Mouse (Mus musculus): ENCODE results near the gene Tspan4. TPM values are rescaled to one million over a fixed set of nuclear protein-coding genes. Genes with fewer than 3 reads are reported as not detected.

The Tspan4 gene
- polyA plus RNA-seq, 1 experiment, result 15.5 TPM

- Histone ChIP-seq H3K27ac (ENCODE audit: control insufficient read depth, insufficient read depth, low read depth, low read length) (no peak overlapping the region), H3K27me3 (ENCODE audit: control insufficient read depth, insufficient read depth, low read length) (no peaks in the 10 kb centered on the region), H3K36me3 (ENCODE audit: control insufficient read depth, insufficient read depth, low read length) (peaks cover 1% of the 10 kb centered on the region; the same call in 1 of the 2 replicates), H3K4me3 (ENCODE audit: control insufficient read depth, low read depth, low read length) (no peak overlapping the region), H3K4me1 (ENCODE audit: control insufficient read depth, insufficient read depth, low read length) (peaks cover 30% of the 10 kb centered on the region)
- no peak for TF ChIP-seq CTCF (IDR thresholded peaks at IDR 0.05; ENCODE audit: control insufficient read depth, insufficient read depth, insufficient replicate concordance, low read depth, low read length)
- TF ChIP-seq POLR2A (IDR thresholded peaks at IDR 0.05; ENCODE audit: control insufficient read depth, low read depth, low read length), result no peak
These were observed 16.4 kb upstream of the Tspan4 start for GRCm38 (mm10) chr7:141458661-141459060.

- H3K4me1 ChIP-seq (ENCODE audit: control insufficient read depth, insufficient read depth, low read length), result peaks cover 36% of the 10 kb centered on the region
- TF ChIP-seq POLR2A (IDR thresholded peaks at IDR 0.05; ENCODE audit: control insufficient read depth, low read depth, low read length), result no peak
- no peak for TF ChIP-seq CTCF (IDR thresholded peaks at IDR 0.05; ENCODE audit: control insufficient read depth, insufficient read depth, insufficient replicate concordance, low read depth, low read length)
- H3K27me3 ChIP-seq (ENCODE audit: control insufficient read depth, insufficient read depth, low read length), result no peaks in the 10 kb centered on the region
- H3K27ac ChIP-seq (ENCODE audit: control insufficient read depth, insufficient read depth, low read depth, low read length), result no peak overlapping the region
- H3K36me3 ChIP-seq (ENCODE audit: control insufficient read depth, insufficient read depth, low read length), result peaks cover 1% of the 10 kb centered on the region; the same call in 1 of the 2 replicates
- no peak overlapping the region for H3K4me3 ChIP-seq (ENCODE audit: control insufficient read depth, low read depth, low read length)
These were observed 15.7 kb upstream of the Tspan4 start for GRCm38 (mm10) chr7:141459301-141459711.

GRCm38 (mm10) chr7:141460001-141460390 lies 15.0 kb upstream of the Tspan4 start:
- peaks cover 1% of the 10 kb centered on the region; the same call in 1 of the 2 replicates for H3K36me3 ChIP-seq (ENCODE audit: control insufficient read depth, insufficient read depth, low read length)
- peaks cover 38% of the 10 kb centered on the region for H3K4me1 ChIP-seq (ENCODE audit: control insufficient read depth, insufficient read depth, low read length)

GRCm38 (mm10) chr7:141460391-141461113 lies 14.5 kb upstream of the Tspan4 start, which contains the start of gene Cracr2b:
Cracr2b (plus strand) TSS chr7:141461094.
- H3K4me1 ChIP-seq (ENCODE audit: control insufficient read depth, insufficient read depth, low read length), result peaks cover 43% of the 10 kb centered on the region
- no peak within 1 kb of the TSS for H3K27ac ChIP-seq (ENCODE audit: control insufficient read depth, insufficient read depth, low read depth, low read length)
- no peak for TF ChIP-seq CTCF (IDR thresholded peaks at IDR 0.05; ENCODE audit: control insufficient read depth, insufficient read depth, insufficient replicate concordance, low read depth, low read length)
- TF ChIP-seq POLR2A (IDR thresholded peaks at IDR 0.05; ENCODE audit: control insufficient read depth, low read depth, low read length), result no peak
- peak within 1 kb of the TSS; percentile 68 for H3K4me3 ChIP-seq (ENCODE audit: control insufficient read depth, low read depth, low read length)
- H3K36me3 ChIP-seq (ENCODE audit: control insufficient read depth, insufficient read depth, low read length), result peaks cover 1% of the 10 kb centered on the region; the same call in 1 of the 2 replicates
- H3K27me3 ChIP-seq (ENCODE audit: control insufficient read depth, insufficient read depth, low read length), result no peaks in the 10 kb centered on the region

More at GRCm38 (mm10) chr7:141460001-141460390, 15.0 kb upstream of the Tspan4 start:
- TF ChIP-seq CTCF (IDR thresholded peaks at IDR 0.05; ENCODE audit: control insufficient read depth, insufficient read depth, insufficient replicate concordance, low read depth, low read length) (no peak), POLR2A (IDR thresholded peaks at IDR 0.05; ENCODE audit: control insufficient read depth, low read depth, low read length) (no peak)
- Histone ChIP-seq H3K4me3 (ENCODE audit: control insufficient read depth, low read depth, low read length) (no peak overlapping the region), H3K27me3 (ENCODE audit: control insufficient read depth, insufficient read depth, low read length) (no peaks in the 10 kb centered on the region), H3K27ac (ENCODE audit: control insufficient read depth, insufficient read depth, low read depth, low read length) (no peak overlapping the region)

- H3K4me1 ChIP-seq (ENCODE audit: control insufficient read depth, insufficient read depth, low read length), result peaks cover 42% of the 10 kb centered on the region
- peak overlapping the region; percentile 68 for H3K4me3 ChIP-seq (ENCODE audit: control insufficient read depth, low read depth, low read length)
- H3K36me3 ChIP-seq (ENCODE audit: control insufficient read depth, insufficient read depth, low read length), result peaks cover 1% of the 10 kb centered on the region; the same call in 1 of the 2 replicates
- no peak overlapping the region for H3K27ac ChIP-seq (ENCODE audit: control insufficient read depth, insufficient read depth, low read depth, low read length)
- TF ChIP-seq POLR2A (IDR thresholded peaks at IDR 0.05; ENCODE audit: control insufficient read depth, low read depth, low read length) (no peak), CTCF (IDR thresholded peaks at IDR 0.05; ENCODE audit: control insufficient read depth, insufficient read depth, insufficient replicate concordance, low read depth, low read length) (no peak)
- H3K27me3 ChIP-seq (ENCODE audit: control insufficient read depth, insufficient read depth, low read length), result no peaks in the 10 kb centered on the region
These were observed 13.3 kb upstream of the Tspan4 start for GRCm38 (mm10) chr7:141461521-141462332.

GRCm38 (mm10) chr7:141462333-141462821 lies 12.7 kb upstream of the Tspan4 start:
- Histone ChIP-seq H3K27ac (ENCODE audit: control insufficient read depth, insufficient read depth, low read depth, low read length) (no peak overlapping the region), H3K27me3 (ENCODE audit: control insufficient read depth, insufficient read depth, low read length) (no peaks in the 10 kb centered on the region), H3K4me3 (ENCODE audit: control insufficient read depth, low read depth, low read length) (peak overlapping the region; percentile 23; the same call in 1 of the 2 replicates), H3K36me3 (ENCODE audit: control insufficient read depth, insufficient read depth, low read length) (peaks cover 1% of the 10 kb centered on the region; the same call in 1 of the 2 replicates), H3K4me1 (ENCODE audit: control insufficient read depth, insufficient read depth, low read length) (peaks cover 49% of the 10 kb centered on the region)
- no peak for TF ChIP-seq CTCF (IDR thresholded peaks at IDR 0.05; ENCODE audit: control insufficient read depth, insufficient read depth, insufficient replicate concordance, low read depth, low read length)
- no peak for TF ChIP-seq POLR2A (IDR thresholded peaks at IDR 0.05; ENCODE audit: control insufficient read depth, low read depth, low read length)

Measured in testis, adult 2 months (tissue).